Mouse (Mus musculus): ENCODE data around the gene Grid2. TPM values are rescaled to one million over a fixed set of nuclear protein-coding genes. Genes with fewer than 3 reads are reported as not detected.

Grid2 gene
- total RNA-seq, 2 experiments from 2014 or later: 0.18 to 0.25 TPM

GRCm38 (mm10) chr6:64274319-64275114 lies 1018.8 kb downstream of the Grid2 start:
- DNase-seq: no peak
- intact Hi-C loops (cut with DNase I; ENCODE audit: low total_unique reads): no loop called here

GRCm38 (mm10) chr6:64279927-64280326 lies 1024.3 kb downstream of the Grid2 start:
- no peak for DNase-seq
- intact Hi-C loops (cut with DNase I; ENCODE audit: low total_unique reads): no loop called here

DNA sequence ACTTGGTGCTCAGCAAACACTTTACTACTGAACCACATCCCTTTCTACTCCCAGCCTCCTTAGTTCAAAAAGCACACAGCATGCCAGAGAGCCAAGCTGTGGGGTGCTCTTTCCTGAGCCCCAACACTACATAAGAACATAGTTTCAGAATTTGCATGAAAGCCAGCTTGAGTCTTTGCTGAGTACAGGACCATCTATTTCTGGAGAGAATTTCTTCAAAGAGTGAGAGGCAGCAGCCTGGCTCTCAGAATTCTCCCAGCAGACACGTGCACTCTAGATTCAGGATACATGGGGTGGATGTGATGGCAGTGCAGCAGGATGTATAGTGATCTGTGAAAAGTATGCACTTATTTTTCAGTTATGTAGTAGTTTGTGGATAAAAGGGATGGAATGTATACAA lies 1038.1 kb downstream of the Grid2 start:
- DNase-seq: no peak
- intact Hi-C loops (cut with DNase I; ENCODE audit: low total_unique reads): no loop called here

GRCm38 (mm10) chr6:64297633-64298032 lies 1042.0 kb downstream of the Grid2 start:
- no peak for DNase-seq
- intact Hi-C loops (cut with DNase I; ENCODE audit: low total_unique reads): no loop called here

- intact Hi-C loops (cut with DNase I; ENCODE audit: low total_unique reads): no loop called here
- DNase-seq: no peak
Measured at GRCm38 (mm10) chr6:64304709-64305476, 1049.2 kb downstream of the Grid2 start.

DNA sequence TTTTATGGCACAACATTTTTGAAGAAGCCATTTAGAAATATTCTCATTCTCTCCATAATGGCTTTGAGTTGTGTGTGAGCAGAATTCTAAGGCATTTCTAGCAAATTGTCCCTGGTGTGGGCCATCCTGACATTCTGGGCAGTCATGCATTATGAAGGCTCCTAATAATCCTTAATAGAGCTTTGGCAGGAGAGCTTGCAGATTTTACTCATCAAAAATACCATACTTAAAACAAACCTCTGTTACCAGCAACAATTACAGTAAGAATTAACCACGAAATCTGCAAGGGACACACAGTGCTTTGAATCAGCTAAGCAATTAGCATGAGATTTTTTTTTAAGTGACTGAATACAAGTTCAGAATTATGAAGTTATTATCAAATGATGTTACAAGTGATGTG lies 1053.0 kb downstream of the Grid2 start:
- intact Hi-C loops (cut with DNase I; ENCODE audit: low total_unique reads): no loop called here
- DNase-seq: no peak

GRCm38 (mm10) chr6:64313132-64313531 lies 1057.5 kb downstream of the Grid2 start:
- intact Hi-C loops (cut with DNase I; ENCODE audit: low total_unique reads): no loop called here
- no peak for DNase-seq

GRCm38 (mm10) chr6:64326936-64327335 lies 1071.3 kb downstream of the Grid2 start:
- intact Hi-C loops (cut with DNase I; ENCODE audit: low total_unique reads): no loop called here

DNA sequence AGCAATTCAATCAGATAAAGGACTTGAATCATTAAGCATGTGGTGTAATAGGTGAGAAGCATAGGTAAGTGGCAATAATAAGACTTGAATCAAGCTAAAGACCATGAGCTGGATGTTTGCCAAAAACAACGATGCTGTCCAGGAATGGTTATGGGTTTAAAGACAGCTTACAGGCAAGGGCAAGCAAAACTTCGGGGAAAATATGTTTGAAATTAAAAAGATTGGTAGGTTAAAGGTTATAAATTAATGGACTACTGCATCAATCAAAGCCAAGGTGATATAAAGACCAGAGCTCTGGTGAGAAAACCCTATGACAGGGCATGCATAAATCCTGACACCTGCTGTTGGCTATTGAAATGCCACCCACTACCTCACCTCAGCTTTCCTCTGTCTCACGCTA lies 1072.2 kb downstream of the Grid2 start:
- DNase-seq: no peak
- intact Hi-C loops (cut with DNase I; ENCODE audit: low total_unique reads): no loop called here

More at GRCm38 (mm10) chr6:64326936-64327335, 1071.3 kb downstream of the Grid2 start:
- DNase-seq: no peak

GRCm38 (mm10) chr6:64398413-64399098 lies 1142.9 kb downstream of the Grid2 start:
- no peak for DNase-seq
- intact Hi-C loops (cut with DNase I; ENCODE audit: low total_unique reads): no loop called here

DNA sequence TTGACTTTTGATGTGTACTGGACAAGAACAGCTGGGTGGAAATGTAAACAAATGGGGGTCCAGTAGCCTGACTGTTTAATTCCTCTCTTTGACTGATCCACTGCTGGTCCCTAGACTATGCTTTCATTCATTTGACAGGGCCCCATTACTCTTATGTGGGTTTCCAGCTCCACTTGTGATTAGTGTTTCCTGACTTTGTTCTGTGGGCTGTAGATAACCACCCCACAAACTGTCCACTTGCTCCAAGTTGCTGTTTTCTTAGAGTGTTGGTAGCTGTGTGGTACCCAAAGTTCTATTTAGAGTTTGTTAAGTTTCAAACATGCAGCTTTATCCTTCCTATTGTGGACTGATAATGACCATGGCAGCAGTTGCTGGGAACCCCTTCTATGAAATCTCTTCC lies 1172.0 kb downstream of the Grid2 start:
- no peak for DNase-seq
- intact Hi-C loops (cut with DNase I; ENCODE audit: low total_unique reads): no loop called here

DNA sequence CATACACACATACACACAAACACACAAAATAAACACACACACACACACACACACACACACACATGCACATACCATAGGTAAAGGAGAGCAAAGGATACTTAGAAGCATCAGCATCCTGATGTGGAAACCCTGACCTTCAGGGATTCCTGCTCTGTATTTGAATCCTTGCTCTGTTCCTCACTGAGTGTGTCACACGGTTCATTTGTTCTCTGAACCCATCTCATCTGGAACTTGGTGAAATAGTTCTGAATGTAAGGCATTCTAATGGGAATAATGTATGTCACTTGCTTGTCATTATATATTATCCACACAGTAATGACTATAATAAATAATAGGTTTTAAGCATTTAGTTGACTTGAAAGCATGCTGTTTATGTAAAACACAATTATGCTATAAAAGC lies 1173.2 kb downstream of the Grid2 start:
- no peak for DNase-seq
- intact Hi-C loops (cut with DNase I; ENCODE audit: low total_unique reads): no loop called here

DNA sequence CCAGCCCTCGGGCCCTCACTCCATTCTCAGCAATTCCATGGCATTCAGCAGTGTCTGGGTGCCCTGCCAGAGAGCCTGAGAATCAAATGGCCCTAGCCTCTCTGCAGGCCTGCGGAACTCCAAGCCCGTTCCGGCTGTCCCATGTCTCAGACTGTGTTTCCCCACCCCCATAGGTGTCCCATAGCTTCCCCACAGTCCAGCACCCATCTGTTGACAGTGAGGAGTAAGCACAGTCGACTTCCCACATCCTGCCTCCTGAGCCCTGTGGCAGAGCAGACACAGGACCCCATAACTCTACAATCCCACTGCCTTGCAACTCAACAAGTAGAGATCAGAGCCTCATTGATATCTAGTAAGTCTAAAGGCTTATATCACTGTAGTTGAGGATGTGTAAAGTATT lies 1192.5 kb downstream of the Grid2 start:
- intact Hi-C loops (cut with DNase I; ENCODE audit: low total_unique reads): no loop called here
- DNase-seq: no peak

GRCm38 (mm10) chr6:64448864-64449355 lies 1193.2 kb downstream of the Grid2 start:
- DNase-seq: no peak
- intact Hi-C loops (cut with DNase I; ENCODE audit: low total_unique reads): no loop called here

GRCm38 (mm10) chr6:64450770-64451169 lies 1195.1 kb downstream of the Grid2 start:
- intact Hi-C loops (cut with DNase I; ENCODE audit: low total_unique reads): no loop called here

GRCm38 (mm10) chr6:64479884-64480283 lies 1224.2 kb downstream of the Grid2 start:
- no peak for DNase-seq
- intact Hi-C loops (cut with DNase I; ENCODE audit: low total_unique reads): no loop called here

More at GRCm38 (mm10) chr6:64450770-64451169, 1195.1 kb downstream of the Grid2 start:
- no peak for DNase-seq

GRCm38 (mm10) chr6:64480592-64480991 lies 1224.9 kb downstream of the Grid2 start:
- DNase-seq: no peak
- intact Hi-C loops (cut with DNase I; ENCODE audit: low total_unique reads): no loop called here

- intact Hi-C loops (cut with DNase I; ENCODE audit: low total_unique reads): no loop called here
- no peak for DNase-seq
Measured at GRCm38 (mm10) chr6:64490313-64491067, 1234.8 kb downstream of the Grid2 start.

DNA sequence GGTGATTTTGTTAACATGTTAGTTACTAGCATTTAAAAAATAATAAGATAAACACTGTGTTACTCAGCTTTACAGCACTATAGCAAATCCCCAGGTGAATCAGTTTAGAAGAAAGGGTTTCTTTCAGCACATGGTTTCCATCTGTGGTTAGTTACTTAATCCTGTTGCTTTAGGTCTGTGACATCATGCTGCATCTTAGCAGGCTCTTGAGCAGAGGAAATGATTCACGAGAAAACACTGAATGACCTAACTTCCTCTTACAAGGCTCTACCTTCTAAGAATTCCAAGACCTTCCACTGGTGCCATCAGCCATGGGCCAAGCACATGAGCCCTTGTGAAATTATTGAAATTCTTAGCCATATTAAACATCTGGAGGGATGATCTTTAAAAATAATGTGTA lies 1248.7 kb downstream of the Grid2 start:
- intact Hi-C loops (cut with DNase I; ENCODE audit: low total_unique reads): no loop called here

More for the DNA sequence above, 1248.7 kb downstream of the Grid2 start:
- no peak for DNase-seq
